Mouse (Mus musculus): ENCODE data around the gene Arl16. TPM values are rescaled to one million over a fixed set of nuclear protein-coding genes. Genes with fewer than 3 reads are reported as not detected.
A peak's percentile ranks its signal among the peaks of the same experiment; 100 is the strongest.

Gene Arl16
- polyA plus RNA-seq, 1 experiment, result 48.0 TPM

- DNase-seq (ENCODE audit: extremely low spot score in 1 of 2, low spot score in 1 of 2), result no peak
Observed at GRCm38 (mm10) chr11:120454965-120455364, 12.4 kb downstream of the Arl16 start.

GRCm38 (mm10) chr11:120453306-120453705 is 14.1 kb downstream of the Arl16 start, which contains the start of gene Pde6g:
Gene Pde6g (minus strand): TSS chr11:120453500.
- DNase-seq (ENCODE audit: extremely low spot score in 1 of 2, low spot score in 1 of 2), result no peak

- no peak for DNase-seq (ENCODE audit: extremely low spot score in 1 of 2, low spot score in 1 of 2)
Observed at GRCm38 (mm10) chr11:120452246-120452645, 15.2 kb downstream of the Arl16 start.

- DNase-seq (ENCODE audit: extremely low spot score in 1 of 2, low spot score in 1 of 2), result no peak
Observed at GRCm38 (mm10) chr11:120447179-120447578, 20.2 kb downstream of the Arl16 start.

- no peak for DNase-seq (ENCODE audit: extremely low spot score in 1 of 2, low spot score in 1 of 2)
Observed at GRCm38 (mm10) chr11:120445475-120445874, 21.9 kb downstream of the Arl16 start.

GRCm38 (mm10) chr11:120444106-120444505 is 23.3 kb downstream of the Arl16 start:
- no peak for DNase-seq (ENCODE audit: extremely low spot score in 1 of 2, low spot score in 1 of 2)

- no peak for DNase-seq (ENCODE audit: extremely low spot score in 1 of 2, low spot score in 1 of 2)
Observed at GRCm38 (mm10) chr11:120442765-120443280, 24.6 kb downstream of the Arl16 start.

GRCm38 (mm10) chr11:120442344-120442743 is 25.1 kb downstream of the Arl16 start, which contains the start of gene Tspan10:
Gene Tspan10 (plus strand): TSS chr11:120442644.
- DNase-seq (ENCODE audit: extremely low spot score in 1 of 2, low spot score in 1 of 2), result no peak

GRCm38 (mm10) chr11:120437857-120438385 is 29.5 kb downstream of the Arl16 start:
- no peak for DNase-seq (ENCODE audit: extremely low spot score in 1 of 2, low spot score in 1 of 2)

GRCm38 (mm10) chr11:120437152-120437856 is 30.1 kb downstream of the Arl16 start, which contains the start of gene Nploc4:
Gene Nploc4 (minus strand): TSS chr11:120437708.
- DNase-seq (ENCODE audit: extremely low spot score in 1 of 2, low spot score in 1 of 2), result peak; percentile 29 to 91

- no peak for DNase-seq (ENCODE audit: extremely low spot score in 1 of 2, low spot score in 1 of 2)
Observed at GRCm38 (mm10) chr11:120426727-120427126, 40.7 kb downstream of the Arl16 start.

- DNase-seq (ENCODE audit: extremely low spot score in 1 of 2, low spot score in 1 of 2), result peak in 1 of 2 experiments; percentile 79
Observed at GRCm38 (mm10) chr11:120423569-120424295, 43.7 kb downstream of the Arl16 start.

GRCm38 (mm10) chr11:120422651-120423568 is 44.5 kb downstream of the Arl16 start:
- no peak for DNase-seq (ENCODE audit: extremely low spot score in 1 of 2, low spot score in 1 of 2)

GRCm38 (mm10) chr11:120418592-120418991 is 48.8 kb downstream of the Arl16 start:
- DNase-seq (ENCODE audit: extremely low spot score in 1 of 2, low spot score in 1 of 2), result no peak

- DNase-seq (ENCODE audit: extremely low spot score in 1 of 2, low spot score in 1 of 2), result no peak
Observed at GRCm38 (mm10) chr11:120417852-120418251, 49.6 kb downstream of the Arl16 start.

Other genes with a start within 250 kb of the Arl16 start
- 16.9 and 17.2 TPM in 2 replicates for gene Bahcc1, start 234.7 kb downstream of the Arl16 start, polyA plus RNA-seq (2012; rRNA removed)
- gene Actg1, start 119.1 kb downstream of the Arl16 start, polyA plus RNA-seq (2012; rRNA removed), result 1,138 and 1,210 TPM in 2 replicates
- gene Fscn2, start 106.1 kb downstream of the Arl16 start, polyA plus RNA-seq (2012; rRNA removed), result 0.67 and 0.82 TPM in 2 replicates
- gene Faap100, start 88.8 kb downstream of the Arl16 start, polyA plus RNA-seq (2012; rRNA removed), result 27.6 and 27.8 TPM in 2 replicates
- 52.9 and 60.2 TPM in 2 replicates for gene Nploc4, start 29.9 kb downstream of the Arl16 start, polyA plus RNA-seq (2012; rRNA removed)
- 0.54 and 0.61 TPM in 2 replicates for gene Tspan10, start 25.0 kb downstream of the Arl16 start, polyA plus RNA-seq (2012; rRNA removed)
- gene Pde6g, start 14.1 kb downstream of the Arl16 start, polyA plus RNA-seq (2012; rRNA removed), result 0.82 and 0.84 TPM in 2 replicates
- gene Oxld1, start 9.5 kb downstream of the Arl16 start, polyA plus RNA-seq (2012; rRNA removed), result 14.3 and 15.4 TPM in 2 replicates
- 26.5 and 29.8 TPM in 2 replicates for gene Ccdc137, start 9.5 kb downstream of the Arl16 start, polyA plus RNA-seq (2012; rRNA removed)
- gene Mrpl12, start 17.0 kb upstream of the Arl16 start, polyA plus RNA-seq (2012; rRNA removed), result 94.2 TPM in 2 replicates
- 30.6 and 35.8 TPM in 2 replicates for gene Slc25a10, start 24.2 kb upstream of the Arl16 start, polyA plus RNA-seq (2012; rRNA removed)
- gene Gcgr, start 63.1 kb upstream of the Arl16 start, polyA plus RNA-seq (2012; rRNA removed), result 0.42 and 0.54 TPM in 2 replicates
- 153 and 174 TPM in 2 replicates for gene Mcrip1, start 82.1 kb upstream of the Arl16 start, polyA plus RNA-seq (2012; rRNA removed)
- gene Ppp1r27, start 83.5 kb upstream of the Arl16 start, polyA plus RNA-seq (2012; rRNA removed), result not detected in 2 replicates
- 103 and 109 TPM in 2 replicates for gene P4hb, start 105.6 kb upstream of the Arl16 start, polyA plus RNA-seq (2012; rRNA removed)
- gene Arhgdia, start 114.0 kb upstream of the Arl16 start, polyA plus RNA-seq (2012; rRNA removed), result 408 and 428 TPM in 2 replicates
- gene Alyref, start 130.8 kb upstream of the Arl16 start, polyA plus RNA-seq (2012; rRNA removed), result 46.3 and 53.0 TPM in 2 replicates
- 143 and 170 TPM in 2 replicates for gene Anapc11, start 130.8 kb upstream of the Arl16 start, polyA plus RNA-seq (2012; rRNA removed)
- gene Npb, start 140.9 kb upstream of the Arl16 start, polyA plus RNA-seq (2012; rRNA removed), result 0.84 and 1.2 TPM in 2 replicates
- 252 and 254 TPM in 2 replicates for gene Pcyt2, start 150.3 kb upstream of the Arl16 start, polyA plus RNA-seq (2012; rRNA removed)
- 99.4 and 101 TPM in 2 replicates for gene Sirt7, start 157.6 kb upstream of the Arl16 start, polyA plus RNA-seq (2012; rRNA removed)
- gene Mafg, start 166.0 kb upstream of the Arl16 start, polyA plus RNA-seq (2012; rRNA removed), result 79.9 and 84.5 TPM in 2 replicates
- gene Pycr1, start 176.2 kb upstream of the Arl16 start, polyA plus RNA-seq (2012; rRNA removed), result 3.2 and 3.7 TPM in 2 replicates
- 4.7 and 5.6 TPM in 2 replicates for gene Myadml2, start 180.6 kb upstream of the Arl16 start, polyA plus RNA-seq (2012; rRNA removed)
- 8.4 and 8.6 TPM in 2 replicates for gene Notum, start 193.6 kb upstream of the Arl16 start, polyA plus RNA-seq (2012; rRNA removed)
- gene Aspscr1, start 205.4 kb upstream of the Arl16 start, polyA plus RNA-seq (2012; rRNA removed), result 45.1 and 51.8 TPM in 2 replicates
- 34.0 and 37.4 TPM in 2 replicates for gene Cenpx, start 246.1 kb upstream of the Arl16 start, polyA plus RNA-seq (2012; rRNA removed)
- 111 and 130 TPM in 2 replicates for gene Lrrc45, start 246.3 kb upstream of the Arl16 start, polyA plus RNA-seq (2012; rRNA removed)

Data from frontal cortex, adult 2 months (tissue).